Mouse (Mus musculus) testis, postnatal 10 days (tissue): ENCODE results near the gene Foxr1.

Experiments used
- DNase-seq: peaks from one replicate; pipeline ENCODE4 v3.0.0; 2021; ENCODE audit warnings: low spot score

Foxr1 gene

DNA sequence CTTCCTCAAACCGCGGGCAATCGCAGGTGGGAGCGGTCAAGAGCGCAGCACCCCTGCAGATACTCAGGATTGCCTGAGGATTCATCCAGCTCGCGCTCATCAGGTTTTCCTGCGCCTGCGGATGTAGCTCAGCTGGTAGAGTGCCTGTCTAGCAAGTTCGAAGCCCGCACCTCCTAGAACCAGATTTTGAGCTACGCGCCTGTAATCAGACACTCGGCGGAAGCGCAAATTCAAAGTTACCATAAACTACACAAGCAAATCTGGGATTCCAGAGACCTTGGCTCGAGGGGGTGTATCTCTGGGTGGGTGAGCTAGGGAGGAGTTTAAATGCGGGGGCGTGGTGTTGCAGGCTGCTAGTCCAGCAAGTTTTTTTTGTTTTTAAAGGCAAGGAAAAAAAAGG lies at the start of gene Foxr1:
Gene Foxr1, minus strand, starts transcription at position 176 of the 400 bp plus-strand sequence.
- no peak for DNase-seq

DNA sequence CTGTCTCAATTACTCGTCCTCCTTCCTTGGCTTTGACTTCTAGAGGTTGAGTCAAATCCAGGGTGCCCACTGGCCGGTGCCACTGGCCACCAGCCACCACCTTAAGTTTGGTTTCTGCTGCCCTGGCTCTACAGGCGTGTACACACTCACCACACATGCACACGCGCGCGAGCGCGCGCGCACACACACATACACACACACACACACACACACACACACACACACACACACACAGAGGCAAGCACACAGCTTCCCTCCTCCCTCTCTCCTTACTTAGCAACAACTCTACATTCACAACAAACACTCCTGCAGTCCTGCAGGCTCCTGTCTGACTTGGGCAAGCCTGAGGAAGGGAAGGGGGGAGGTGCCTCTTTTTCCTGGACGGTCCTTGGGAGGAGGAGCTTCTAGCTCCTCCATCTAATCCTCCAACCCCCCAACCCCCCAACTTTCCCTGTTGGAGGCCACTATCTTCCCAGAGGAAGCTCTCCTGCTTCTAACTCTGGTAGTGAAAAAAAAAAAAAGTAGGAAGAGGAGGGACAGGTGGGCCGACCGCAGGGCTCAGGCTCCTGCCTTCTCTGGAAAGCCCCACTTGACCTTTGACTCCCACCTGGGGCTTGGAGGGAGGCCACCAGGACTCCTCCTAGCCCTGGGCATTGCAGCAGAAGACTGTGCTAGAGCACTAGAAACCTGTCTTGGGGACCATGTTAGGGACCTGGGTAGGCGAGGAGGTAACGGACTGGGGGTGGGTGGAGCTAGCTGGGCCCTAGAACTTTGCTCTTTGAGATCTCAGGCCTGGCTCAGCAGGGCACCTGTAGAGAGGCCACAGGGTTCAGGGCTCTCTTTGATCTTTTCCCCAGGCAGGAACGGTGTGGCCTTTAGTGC lies 49.4 kb upstream of the Foxr1 start:
- DNase-seq = peak; percentile 66

- DNase-seq = peak; percentile 77
Measured at GRCm38 (mm10) chr9:44489651-44490085, 48.7 kb upstream of the Foxr1 start.

- peak; percentile 85 for DNase-seq
Measured at GRCm38 (mm10) chr9:44488855-44489381, 48.0 kb upstream of the Foxr1 start.

GRCm38 (mm10) chr9:44488416-44488815 lies 47.5 kb upstream of the Foxr1 start:
- DNase-seq = no peak

DNA sequence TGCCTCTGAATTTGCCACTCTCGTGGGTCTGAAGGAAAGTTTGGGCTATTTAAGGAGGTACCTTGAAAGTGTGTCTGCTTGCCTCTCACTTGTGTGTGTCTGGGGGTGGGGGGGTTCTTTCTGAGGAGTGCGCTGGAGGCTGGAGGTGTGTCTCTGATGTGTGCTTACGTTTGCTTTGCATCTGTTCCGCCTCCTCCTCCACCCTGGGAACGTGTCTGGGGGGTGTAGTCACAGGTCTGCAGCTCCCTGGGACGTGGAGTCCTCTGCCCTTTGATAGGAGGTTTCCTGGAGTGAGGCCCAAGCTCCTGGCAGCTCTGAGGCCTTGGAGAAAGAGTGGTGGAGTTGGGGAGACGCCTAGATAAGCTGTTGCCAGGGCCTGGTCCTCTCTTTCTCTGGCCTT lies 46.5 kb upstream of the Foxr1 start:
- DNase-seq = peak; percentile 86

- DNase-seq = peak; percentile 65
Measured at GRCm38 (mm10) chr9:44486741-44487421, 45.9 kb upstream of the Foxr1 start.

DNA sequence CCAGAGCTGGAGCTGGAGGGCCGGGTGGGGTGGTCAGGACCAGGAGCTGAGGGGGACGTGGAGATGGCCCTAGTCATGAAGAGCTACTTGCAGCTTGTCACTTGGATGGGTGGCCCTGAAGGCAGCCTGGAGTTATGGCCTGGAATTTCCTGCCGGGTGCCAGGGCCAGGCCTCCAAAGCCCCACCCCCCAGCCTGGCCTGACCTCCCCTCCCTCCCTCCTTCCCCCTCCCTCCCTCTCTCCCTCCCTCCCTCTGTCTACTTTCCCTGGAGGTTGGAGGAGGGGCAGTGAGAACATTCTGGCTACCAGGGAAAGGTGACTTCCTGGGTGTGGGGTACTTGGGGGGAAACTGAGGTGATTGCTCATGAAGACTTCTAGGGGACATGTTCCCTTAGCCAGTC lies 45.4 kb upstream of the Foxr1 start:
- peak; percentile 67 for DNase-seq

DNA sequence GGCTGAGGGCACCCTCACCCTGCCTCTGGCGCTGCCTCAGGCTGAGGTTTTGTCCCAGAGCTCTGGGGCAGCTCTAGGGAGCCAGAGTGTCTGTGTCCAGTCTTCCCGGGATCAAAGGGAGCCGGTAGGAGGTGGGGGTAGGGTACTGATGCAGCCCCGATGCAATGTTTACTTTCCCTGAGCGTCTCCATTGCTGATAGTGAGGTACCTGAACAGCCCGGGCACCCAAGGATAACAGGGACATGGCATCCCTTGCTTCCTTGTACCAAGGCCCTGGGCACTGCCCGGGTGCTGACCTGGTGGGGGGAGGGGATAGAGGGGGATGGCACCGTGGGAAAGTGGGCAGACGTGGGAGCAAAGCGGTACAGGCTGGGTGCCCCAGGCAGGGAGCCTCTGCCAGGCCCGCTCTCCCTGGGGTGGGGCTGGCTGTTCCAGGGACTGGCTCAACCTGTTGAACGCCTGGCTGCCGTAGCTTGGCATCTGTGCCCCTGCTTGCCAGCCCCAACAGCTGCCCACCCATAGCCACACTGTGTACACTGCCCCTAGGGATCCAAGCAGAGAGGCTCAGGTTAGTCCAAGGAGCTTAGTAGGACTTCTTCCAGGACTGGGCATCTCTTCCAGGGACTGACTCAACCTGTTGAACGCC lies 44.7 kb upstream of the Foxr1 start:
- DNase-seq = no peak

- no peak for DNase-seq
Measured at GRCm38 (mm10) chr9:44485105-44485515, 44.2 kb upstream of the Foxr1 start.

- no peak for DNase-seq
Measured at GRCm38 (mm10) chr9:44484311-44485104, 43.6 kb upstream of the Foxr1 start.

GRCm38 (mm10) chr9:44483510-44484044 lies 42.6 kb upstream of the Foxr1 start:
- peak; percentile 72 for DNase-seq

GRCm38 (mm10) chr9:44483041-44483509 lies 42.1 kb upstream of the Foxr1 start:
- DNase-seq = peak; percentile 60

- peak; percentile 97 for DNase-seq
Measured at GRCm38 (mm10) chr9:44482552-44482951, 41.6 kb upstream of the Foxr1 start, which contains the start of gene Bcl9l. TSS of gene Bcl9l (plus strand) at chr9:44482825.

GRCm38 (mm10) chr9:44482112-44482511 lies 41.2 kb upstream of the Foxr1 start:
- no peak for DNase-seq

- peak; percentile 87 for DNase-seq
Measured at GRCm38 (mm10) chr9:44479628-44480428, 38.9 kb upstream of the Foxr1 start.

DNA sequence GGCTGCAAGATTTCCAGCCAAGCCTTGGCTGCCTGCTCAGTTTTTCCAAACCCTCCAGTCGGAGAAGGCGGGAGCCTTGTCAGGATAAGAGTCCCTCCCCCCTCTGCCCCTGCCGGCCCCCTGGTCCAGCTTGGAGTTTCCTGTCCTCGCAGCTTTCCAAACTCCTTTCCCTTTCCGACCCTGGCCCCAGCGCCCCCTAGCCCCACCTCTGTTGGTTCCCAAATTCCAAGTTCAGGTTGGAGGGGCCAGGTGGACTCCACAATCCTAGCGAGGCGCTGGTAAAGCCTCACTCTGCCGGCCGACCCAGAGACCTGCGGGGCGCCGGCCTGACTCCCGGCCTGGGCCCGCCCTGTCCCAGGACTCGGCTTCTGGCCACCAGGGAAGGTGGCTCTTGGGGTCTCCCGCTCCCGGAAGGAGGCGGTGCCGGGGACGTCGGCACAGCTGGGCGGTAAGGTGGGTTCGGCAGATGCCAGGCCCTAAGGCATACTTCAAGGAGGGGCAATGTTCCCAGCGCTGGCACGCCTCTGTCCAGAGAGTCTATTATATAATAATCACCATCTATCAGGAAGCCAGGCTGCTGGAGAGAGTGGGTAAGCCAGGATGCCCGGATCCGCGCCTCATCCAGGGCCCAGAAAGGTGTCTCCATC lies 38.1 kb upstream of the Foxr1 start:
- DNase-seq = peak; percentile 84

DNA sequence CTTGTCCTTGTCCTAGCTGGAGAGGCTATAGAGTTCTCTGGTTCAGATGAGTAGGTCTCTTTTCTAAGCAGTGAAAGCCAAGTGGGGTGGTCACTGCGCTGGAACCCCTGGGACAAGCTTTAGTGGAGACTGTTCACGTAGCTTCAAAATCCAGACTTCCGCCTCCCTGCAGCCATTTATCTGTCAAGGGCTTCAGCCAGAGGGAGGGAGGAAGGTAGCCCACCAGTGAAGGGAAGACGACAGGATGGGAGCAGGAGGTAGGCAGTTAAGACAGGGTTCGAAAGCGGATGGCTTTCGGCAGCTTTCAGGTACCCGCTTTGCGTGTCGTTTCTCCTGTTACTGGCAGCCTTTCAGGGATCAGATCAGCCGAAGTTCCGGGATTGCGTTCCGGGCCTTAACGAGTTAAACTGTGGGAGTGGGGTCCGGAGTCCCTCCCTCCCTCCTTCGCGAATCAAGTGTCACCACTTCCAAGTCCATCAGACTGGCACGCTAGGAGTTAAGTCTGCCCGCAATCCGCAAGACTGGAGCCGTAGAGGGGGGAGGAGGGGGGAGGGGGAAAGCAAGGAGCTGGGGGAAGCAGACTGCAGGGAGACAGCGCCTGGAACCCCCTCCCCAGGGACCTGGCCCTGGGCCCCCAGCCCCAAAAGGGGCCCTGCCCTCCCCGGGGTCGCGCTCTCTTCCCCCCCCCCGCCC lies 37.4 kb upstream of the Foxr1 start:
- DNase-seq = peak; percentile 79
